Mouse (Mus musculus): Measurements from ENCODE around the gene Lif. TPM values are rescaled to one million over a fixed set of nuclear protein-coding genes. Genes with fewer than 3 reads are reported as not detected.

Gene Lif
- total and polyA plus RNA-seq, 2 experiments from 2014 or later = 0.05 TPM; not detected in 1

GRCm38 (mm10) chr11:4235665-4236545, 21.5 kb upstream of the Lif start, which contains the start of gene Osm:
Gene Osm, plus strand, starts transcription at chr11:4236420.
- DNase-seq (ENCODE audit: low spot score) (no peak), ATAC-seq (ENCODE audit: low FRiP score) (no peak)
- Histone ChIP-seq H3K9me3 (ENCODE audit: low read length) (no peaks in the 10 kb centered on the region), H3K4me3 (ENCODE audit: low read depth, low read length) (no peak within 1 kb of the TSS), H3K27me3 (ENCODE audit: insufficient read depth, low read length) (no peaks in the 10 kb centered on the region), H3K9ac (replicated peaks; ENCODE audit: low read length, poor library complexity, severe bottlenecking) (no peak within 1 kb of the TSS), H3K4me1 (ENCODE audit: insufficient read depth, low read length) (no peaks in the 10 kb centered on the region), H3K27ac (ENCODE audit: low read depth, low read length) (no peak within 1 kb of the TSS), H3K4me2 (ENCODE audit: low read depth, low read length, poor library complexity, severe bottlenecking) (no peak within 1 kb of the TSS), H3K36me3 (ENCODE audit: insufficient read depth, low read length) (no peaks in the 10 kb centered on the region)
- no peak for TF ChIP-seq CTCF (IDR thresholded peaks at IDR 0.05)
- 57% methylated on average over 16 of the region's 16 CpGs for WGBS

- Histone ChIP-seq H3K9ac (replicated peaks; ENCODE audit: low read length, poor library complexity, severe bottlenecking) (no peak overlapping the region), H3K4me2 (ENCODE audit: low read depth, low read length, poor library complexity, severe bottlenecking) (no peak overlapping the region), H3K27ac (ENCODE audit: low read depth, low read length) (no peak overlapping the region), H3K36me3 (ENCODE audit: insufficient read depth, low read length) (no peaks in the 10 kb centered on the region), H3K9me3 (ENCODE audit: low read length) (no peaks in the 10 kb centered on the region), H3K27me3 (ENCODE audit: insufficient read depth, low read length) (no peaks in the 10 kb centered on the region), H3K4me3 (ENCODE audit: low read depth, low read length) (no peak overlapping the region), H3K4me1 (ENCODE audit: insufficient read depth, low read length) (no peaks in the 10 kb centered on the region)
- no peak for DNase-seq (ENCODE audit: low spot score)
- ATAC-seq (ENCODE audit: low FRiP score) = no peak
- 92% methylated on average over 21 of the region's 21 CpGs for WGBS
- no peak for TF ChIP-seq CTCF (IDR thresholded peaks at IDR 0.05)
Observed at GRCm38 (mm10) chr11:4236546-4237067, 20.8 kb upstream of the Lif start.

- Histone ChIP-seq H3K27ac (ENCODE audit: low read depth, low read length) (no peak overlapping the region), H3K4me3 (ENCODE audit: low read depth, low read length) (no peak overlapping the region), H3K9me3 (ENCODE audit: low read length) (no peaks in the 10 kb centered on the region), H3K4me1 (ENCODE audit: insufficient read depth, low read length) (no peaks in the 10 kb centered on the region), H3K36me3 (ENCODE audit: insufficient read depth, low read length) (no peaks in the 10 kb centered on the region), H3K27me3 (ENCODE audit: insufficient read depth, low read length) (no peaks in the 10 kb centered on the region), H3K4me2 (ENCODE audit: low read depth, low read length, poor library complexity, severe bottlenecking) (no peak overlapping the region), H3K9ac (replicated peaks; ENCODE audit: low read length, poor library complexity, severe bottlenecking) (no peak overlapping the region)
- DNase-seq (ENCODE audit: low spot score) (no peak), ATAC-seq (ENCODE audit: low FRiP score) (no peak)
- no peak for TF ChIP-seq CTCF (IDR thresholded peaks at IDR 0.05)
- whole genome bisulfite sequencing = 83% methylated on average over 17 of the region's 18 CpGs
Observed at GRCm38 (mm10) chr11:4237389-4237912, 19.9 kb upstream of the Lif start.

GRCm38 (mm10) chr11:4238167-4238566, 19.2 kb upstream of the Lif start:
- Histone ChIP-seq H3K4me2 (ENCODE audit: low read depth, low read length, poor library complexity, severe bottlenecking) (no peak overlapping the region), H3K9ac (replicated peaks; ENCODE audit: low read length, poor library complexity, severe bottlenecking) (no peak overlapping the region), H3K4me1 (ENCODE audit: insufficient read depth, low read length) (no peaks in the 10 kb centered on the region), H3K4me3 (ENCODE audit: low read depth, low read length) (no peak overlapping the region), H3K36me3 (ENCODE audit: insufficient read depth, low read length) (no peaks in the 10 kb centered on the region), H3K9me3 (ENCODE audit: low read length) (no peaks in the 10 kb centered on the region), H3K27ac (ENCODE audit: low read depth, low read length) (no peak overlapping the region), H3K27me3 (ENCODE audit: insufficient read depth, low read length) (no peaks in the 10 kb centered on the region)
- no peak for TF ChIP-seq CTCF (IDR thresholded peaks at IDR 0.05)
- DNase-seq (ENCODE audit: low spot score) (no peak), ATAC-seq (ENCODE audit: low FRiP score) (no peak)
- 91% methylated on average over 6 of the region's 6 CpGs for WGBS

GRCm38 (mm10) chr11:4239691-4240090, 17.7 kb upstream of the Lif start:
- ATAC-seq (ENCODE audit: low FRiP score) (no peak), DNase-seq (ENCODE audit: low spot score) (no peak)
- Histone ChIP-seq H3K27ac (ENCODE audit: low read depth, low read length) (no peak overlapping the region), H3K36me3 (ENCODE audit: insufficient read depth, low read length) (no peaks in the 10 kb centered on the region), H3K4me3 (ENCODE audit: low read depth, low read length) (no peak overlapping the region), H3K4me2 (ENCODE audit: low read depth, low read length, poor library complexity, severe bottlenecking) (no peak overlapping the region), H3K9ac (replicated peaks; ENCODE audit: low read length, poor library complexity, severe bottlenecking) (no peak overlapping the region), H3K9me3 (ENCODE audit: low read length) (no peaks in the 10 kb centered on the region), H3K27me3 (ENCODE audit: insufficient read depth, low read length) (no peaks in the 10 kb centered on the region), H3K4me1 (ENCODE audit: insufficient read depth, low read length) (no peaks in the 10 kb centered on the region)
- WGBS = 93% methylated on average over 23 of the region's 23 CpGs
- no peak for TF ChIP-seq CTCF (IDR thresholded peaks at IDR 0.05)

GRCm38 (mm10) chr11:4240151-4240550, 17.2 kb upstream of the Lif start:
- no peak for TF ChIP-seq CTCF (IDR thresholded peaks at IDR 0.05)
- H3K36me3 ChIP-seq (ENCODE audit: insufficient read depth, low read length) = no peaks in the 10 kb centered on the region
- no peaks in the 10 kb centered on the region for H3K27me3 ChIP-seq (ENCODE audit: insufficient read depth, low read length)
- no peaks in the 10 kb centered on the region for H3K9me3 ChIP-seq (ENCODE audit: low read length)
- DNase-seq (ENCODE audit: low spot score) (no peak), ATAC-seq (ENCODE audit: low FRiP score) (no peak)
- H3K9ac ChIP-seq (replicated peaks; ENCODE audit: low read length, poor library complexity, severe bottlenecking) = no peak overlapping the region
- WGBS = 81% methylated on average over 7 of the region's 7 CpGs
- H3K4me3 ChIP-seq (ENCODE audit: low read depth, low read length) = no peak overlapping the region
- H3K4me2 ChIP-seq (ENCODE audit: low read depth, low read length, poor library complexity, severe bottlenecking) = no peak overlapping the region
- H3K4me1 ChIP-seq (ENCODE audit: insufficient read depth, low read length) = no peaks in the 10 kb centered on the region
- no peak overlapping the region for H3K27ac ChIP-seq (ENCODE audit: low read depth, low read length)
